Mouse (Mus musculus) kidney, adult 8-10 months (tissue): ENCODE results near the gene Tfpt.

Experiments used
- DNase-seq, 2 experiments: peaks; one replicate each; pipeline ENCODE4 v3.0.0; 2022

Gene Tfpt

GRCm38 (mm10) chr7:3629543-3630477 lies at the start of gene Tfpt, which contains the start of gene Prpf31:
Tfpt (minus strand) TSS chr7:3629929.
Prpf31 (plus strand) TSS chr7:3629985.
- peak; percentile 93 to 94 for DNase-seq

GRCm38 (mm10) chr7:3677342-3677741 lies 47.6 kb upstream of the Tfpt start, which contains the start of gene Tmc4:
Tmc4 (minus strand) TSS chr7:3677553.
- peak; percentile 57 to 76 for DNase-seq

- DNase-seq, result no peak
These were observed 46.6 kb upstream of the Tfpt start for GRCm38 (mm10) chr7:3676371-3676770.

GRCm38 (mm10) chr7:3675228-3675548 lies 45.5 kb upstream of the Tfpt start:
- no peak for DNase-seq

GRCm38 (mm10) chr7:3674507-3675227 lies 44.9 kb upstream of the Tfpt start:
- peak; percentile 56 to 83 for DNase-seq

- no peak for DNase-seq
These were observed 37.2 kb upstream of the Tfpt start for GRCm38 (mm10) chr7:3666921-3667391.

GRCm38 (mm10) chr7:3665215-3666114 lies 35.7 kb upstream of the Tfpt start, which contains the start of gene Leng1:
Leng1 (minus strand) TSS chr7:3665840.
- DNase-seq, result peak; percentile 98

- peak; percentile 51 to 57 for DNase-seq
These were observed 34.9 kb upstream of the Tfpt start for GRCm38 (mm10) chr7:3664524-3665214.

GRCm38 (mm10) chr7:3658578-3658977 lies 28.8 kb upstream of the Tfpt start:
- no peak for DNase-seq

- DNase-seq, result no peak
These were observed 27.2 kb upstream of the Tfpt start for GRCm38 (mm10) chr7:3656966-3657365.

- DNase-seq, result no peak
These were observed 16.9 kb upstream of the Tfpt start for GRCm38 (mm10) chr7:3646641-3647040.

- no peak for DNase-seq
These were observed 16.5 kb upstream of the Tfpt start for GRCm38 (mm10) chr7:3646188-3646587.

GRCm38 (mm10) chr7:3645488-3646025 lies 15.8 kb upstream of the Tfpt start:
- no peak for DNase-seq

- DNase-seq, result peak; percentile 99 to 100
These were observed 15.2 kb upstream of the Tfpt start, which contains the start of gene Cnot3 for GRCm38 (mm10) chr7:3644672-3645487. Cnot3 (plus strand) TSS chr7:3645268.

- DNase-seq, result no peak
These were observed 14.6 kb upstream of the Tfpt start for GRCm38 (mm10) chr7:3644348-3644671.

- DNase-seq, result no peak
These were observed 14.1 kb upstream of the Tfpt start for GRCm38 (mm10) chr7:3643843-3644242.

- DNase-seq, result no peak
These were observed 13.7 kb upstream of the Tfpt start for GRCm38 (mm10) chr7:3643412-3643811.

- no peak for DNase-seq
These were observed 718 bp upstream of the Tfpt start for GRCm38 (mm10) chr7:3630478-3630815.

- DNase-seq, result no peak
These were observed 699 bp downstream of the Tfpt start for GRCm38 (mm10) chr7:3629030-3629429.

- DNase-seq, result peak; percentile 90 to 92
These were observed 12.3 kb downstream of the Tfpt start, which contains the start of gene Ndufa3 for GRCm38 (mm10) chr7:3617242-3617995. Ndufa3 (plus strand) TSS chr7:3617373.
